Mouse (Mus musculus): ENCODE data around the gene Chia1.
"Not testable (repeated sequence)": the region's sequence is repeated elsewhere in the genome, so short reads cannot be mapped to it uniquely, and the experiment has no call there.

Chia1 gene

GRCm38 (mm10) chr3:106112929-106113328 is at the start of gene Chia1:
Gene Chia1 (plus strand): TSS chr3:106113229.
- no peak for DNase-seq (ENCODE audit: inconsistent age in 2 of 2, low spot score in 1 of 2)

- DNase-seq (ENCODE audit: inconsistent age in 2 of 2, low spot score in 1 of 2): peak in 1 of 2 experiments; percentile 35
These were observed 45.3 kb upstream of the Chia1 start for GRCm38 (mm10) chr3:106067707-106068106.

GRCm38 (mm10) chr3:106070994-106071393 is 42.0 kb upstream of the Chia1 start:
- DNase-seq (ENCODE audit: inconsistent age in 2 of 2, low spot score in 1 of 2): no peak

GRCm38 (mm10) chr3:106074824-106075223 is 38.2 kb upstream of the Chia1 start:
- no peak for DNase-seq (ENCODE audit: inconsistent age in 2 of 2, low spot score in 1 of 2)

- DNase-seq (ENCODE audit: inconsistent age in 2 of 2, low spot score in 1 of 2): no peak
These were observed 14.0 kb downstream of the Chia1 start for GRCm38 (mm10) chr3:106126999-106127398.

GRCm38 (mm10) chr3:106128807-106129493 is 15.9 kb downstream of the Chia1 start:
- DNase-seq (ENCODE audit: inconsistent age in 2 of 2, low spot score in 1 of 2): no peak

- DNase-seq (ENCODE audit: inconsistent age in 2 of 2, low spot score in 1 of 2): no peak
These were observed 18.7 kb downstream of the Chia1 start for GRCm38 (mm10) chr3:106131690-106132089.

- no peak for DNase-seq (ENCODE audit: inconsistent age in 2 of 2, low spot score in 1 of 2)
These were observed 31.1 kb downstream of the Chia1 start for GRCm38 (mm10) chr3:106144081-106144480.

- DNase-seq (ENCODE audit: inconsistent age in 2 of 2, low spot score in 1 of 2): no peak
These were observed 41.4 kb downstream of the Chia1 start for GRCm38 (mm10) chr3:106154413-106154812.

GRCm38 (mm10) chr3:106167464-106167863 is 54.4 kb downstream of the Chia1 start, which contains the start of gene Chil3:
Gene Chil3 (minus strand): TSS chr3:106167564.
- no peak for DNase-seq (ENCODE audit: inconsistent age in 2 of 2, low spot score in 1 of 2)

GRCm38 (mm10) chr3:106170522-106171053 is 57.6 kb downstream of the Chia1 start:
- DNase-seq (ENCODE audit: inconsistent age in 2 of 2, low spot score in 1 of 2): peak in 1 of 2 experiments; percentile 71

GRCm38 (mm10) chr3:106171135-106171731 is 58.2 kb downstream of the Chia1 start:
- no peak for DNase-seq (ENCODE audit: inconsistent age in 2 of 2, low spot score in 1 of 2)

GRCm38 (mm10) chr3:106172506-106172905 is 59.5 kb downstream of the Chia1 start:
- peak in 1 of 2 experiments; percentile 57 for DNase-seq (ENCODE audit: inconsistent age in 2 of 2, low spot score in 1 of 2)

- DNase-seq (ENCODE audit: inconsistent age in 2 of 2, low spot score in 1 of 2): not testable (repeated sequence)
These were observed 61.9 kb downstream of the Chia1 start for GRCm38 (mm10) chr3:106174971-106175370.

GRCm38 (mm10) chr3:106177509-106178189 is 64.6 kb downstream of the Chia1 start:
- no peak for DNase-seq (ENCODE audit: inconsistent age in 2 of 2, low spot score in 1 of 2)
